Mouse (Mus musculus): Measurements from ENCODE around the gene Fitm1.

DNA sequence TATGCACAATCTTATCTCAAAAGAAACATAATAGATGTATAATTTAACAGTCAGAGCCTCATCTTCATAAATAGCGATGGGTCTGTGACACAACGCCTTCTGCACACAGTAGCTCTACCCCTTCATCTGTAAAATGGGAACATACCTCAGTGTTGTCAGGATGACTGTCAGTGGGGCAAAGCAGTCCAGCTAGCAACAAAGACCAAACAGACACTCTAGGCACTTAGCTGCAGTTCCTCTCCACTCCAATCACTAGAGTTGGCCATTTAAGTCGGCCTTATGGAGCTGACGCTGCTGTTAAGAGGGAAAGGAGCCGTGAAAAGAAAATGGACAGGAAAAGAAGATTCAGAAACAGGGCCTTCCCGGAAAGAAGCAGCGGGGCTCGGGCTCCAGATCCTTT lies 23.6 kb upstream of the Fitm1 start:
- TF ChIP-seq POLR2A (IDR thresholded peaks at IDR 0.05; ENCODE audit: extremely low read depth, insufficient read depth, low read length) = no peak
- TF ChIP-seq CTCF (IDR thresholded peaks at IDR 0.05; ENCODE audit: low read depth, low read length) = no peak
